Mouse (Mus musculus) midbrain, embryonic 16.5 days (tissue): Measurements from ENCODE around the gene Dclk1. TPM values are rescaled to one million over a fixed set of nuclear protein-coding genes. Genes with fewer than 3 reads are reported as not detected.
A peak's percentile ranks its signal among the peaks of the same experiment; 100 is the strongest.

Source experiments
- ATAC-seq: fragments of 200-750 bp; cut with Nextera tagmentation; 2 replicates; pipeline ENCODE4 v1.8.0; 2017; ENCODE audit warnings: moderate TSS enrichment
- H3K27ac ChIP-seq: fragments of 300-500 bp; sonication (generic); 2 replicates; pipeline ENCODE4 v1.5.1; 2014; ENCODE audit warnings: mild to moderate bottlenecking, low read length, mixed read lengths
- H3K27me3 ChIP-seq: fragments of 300-500 bp; sonication (generic); 2 replicates; pipeline ENCODE4 v1.6.1; 2014; ENCODE audit warnings: low read depth, low read length, mixed read lengths; ENCODE audit not compliant: control insufficient read depth, insufficient read depth
- H3K36me3 ChIP-seq: fragments of 300-500 bp; sonication (generic); 2 replicates; pipeline ENCODE4 v1.6.1; 2014; ENCODE audit warnings: mild to moderate bottlenecking, low read length, moderate library complexity, mixed read lengths; ENCODE audit not compliant: control insufficient read depth, insufficient read depth
- H3K4me1 ChIP-seq: fragments of 300-500 bp; sonication (generic); 2 replicates; pipeline ENCODE4 v1.6.1; 2014; ENCODE audit warnings: mild to moderate bottlenecking, low read length, mixed read lengths; ENCODE audit not compliant: control insufficient read depth, insufficient read depth
- H3K4me2 ChIP-seq: fragments of 300-500 bp; sonication (generic); 2 replicates; pipeline ENCODE4 v1.6.1; 2014; ENCODE audit warnings: mild to moderate bottlenecking, low read length, mixed read lengths
- H3K4me3 ChIP-seq: fragments of 300-500 bp; sonication (generic); 2 replicates; pipeline ENCODE4 v1.5.1; 2014; ENCODE audit warnings: low read depth, mild to moderate bottlenecking, low read length, moderate library complexity, mixed read lengths
- H3K9ac ChIP-seq: fragments of 300-500 bp; sonication (generic); 2 replicates; pipeline ENCODE4 v1.6.1; 2014; ENCODE audit warnings: low read depth, low read length, mixed read lengths
- H3K9me3 ChIP-seq: fragments of 300-500 bp; sonication (generic); replicated peaks from 2 replicates; pipeline ENCODE4 v1.6.1; 2014; ENCODE audit warnings: mild to moderate bottlenecking, low read length, mixed read lengths; ENCODE audit not compliant: control insufficient read depth, poor library complexity, severe bottlenecking
- WGBS: fragments of 180-500 bp; shearing (Covaris S2); extraction: QIAGEN DNeasy Blood & Tissue Kit; methylation state at CpG from one replicate; pipeline ENCODE4 v1.1.7; 2014; 5-methylcytosine and 5-hydroxymethylcytosine counted together
- polyA plus RNA-seq: library from polyadenylated mRNA; unstranded; fragments of >200 nt; fragmentation: Nextera tagmentation; extraction: Ambion mirVana; gene quantifications from 2 replicates; pipeline ENCODE4 v1.2.1, GENCODE M21; 2015

The Dclk1 gene
- polyA plus RNA-seq, 1 experiment from 2014 or later = 293 TPM

DNA sequence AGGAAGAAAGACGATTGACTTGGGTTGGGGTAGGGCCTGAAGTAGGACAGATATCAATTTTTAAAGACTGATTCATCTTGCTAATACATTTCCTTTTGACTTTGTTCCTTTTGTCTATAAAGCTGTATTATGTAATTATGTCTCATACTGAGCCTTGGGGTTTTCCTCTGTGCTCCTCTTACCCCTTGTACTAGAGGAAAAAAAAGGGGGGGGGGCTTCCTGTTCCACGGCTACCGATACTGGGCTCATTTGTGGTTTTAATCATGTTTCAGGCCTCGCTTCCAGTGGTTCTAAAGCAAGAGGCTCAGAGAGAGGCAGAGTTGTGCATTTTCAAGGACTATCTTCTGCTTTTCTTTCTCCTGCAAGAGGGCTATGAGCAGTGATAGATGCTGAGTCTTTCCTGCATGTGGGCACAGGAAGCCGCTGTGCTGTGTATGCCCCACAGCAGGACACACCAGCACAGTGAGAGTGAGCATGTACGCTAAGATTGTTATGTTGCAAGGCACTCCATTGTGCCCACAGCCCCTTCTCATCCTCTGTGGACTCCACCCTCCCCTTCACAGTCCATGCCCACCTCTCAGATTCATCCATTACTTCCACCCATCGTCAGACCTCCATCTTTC lies 196.8 kb downstream of the Dclk1 start:
- Histone ChIP-seq H3K4me2 (no peak overlapping the region), H3K27ac (no peak overlapping the region), H3K27me3 (no peaks in the 10 kb centered on the region), H3K4me3 (no peak overlapping the region), H3K9me3 (no peaks in the 10 kb centered on the region), H3K36me3 (no peaks in the 10 kb centered on the region), H3K9ac (no peak overlapping the region), H3K4me1 (peaks cover 20% of the 10 kb centered on the region)
- ATAC-seq = peak; percentile 30; the same call in 1 of the 2 replicates
- WGBS = 71% methylated on average over 7 of the region's 7 CpGs

DNA sequence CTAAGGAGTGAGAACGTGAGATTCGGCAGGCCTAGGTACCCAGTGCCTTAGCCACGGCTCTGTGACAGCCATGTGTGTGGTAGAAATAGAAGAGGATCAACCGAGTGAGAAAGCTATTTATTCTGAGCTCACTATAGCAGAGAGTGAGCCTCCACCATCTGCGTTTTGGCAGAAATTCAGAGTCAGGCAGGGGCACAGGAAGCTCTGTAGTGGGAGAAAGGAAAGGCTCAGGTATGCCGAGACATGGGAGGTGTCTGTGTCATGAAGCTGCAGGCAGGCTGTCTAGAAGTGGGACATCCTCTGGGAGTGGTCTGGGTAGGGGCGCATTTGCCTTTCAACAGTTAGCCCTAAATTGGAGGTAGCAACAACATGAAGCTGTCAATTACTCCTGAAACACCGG lies 198.2 kb downstream of the Dclk1 start:
- Histone ChIP-seq H3K4me2 (no peak overlapping the region), H3K27me3 (no peaks in the 10 kb centered on the region), H3K9me3 (no peaks in the 10 kb centered on the region), H3K36me3 (no peaks in the 10 kb centered on the region), H3K4me3 (no peak overlapping the region), H3K4me1 (peaks cover 12% of the 10 kb centered on the region), H3K9ac (no peak overlapping the region), H3K27ac (peak overlapping the region; percentile 67)
- 65% methylated on average over 8 of the region's 8 CpGs for WGBS
- peak; percentile 6; the same call in 1 of the 2 replicates for ATAC-seq

GRCm38 (mm10) chr3:55442012-55442645 lies 200.0 kb downstream of the Dclk1 start:
- ATAC-seq = no peak
- H3K27ac ChIP-seq = no peak overlapping the region
- whole genome bisulfite sequencing = 80% methylated on average over 11 of the region's 11 CpGs

DNA sequence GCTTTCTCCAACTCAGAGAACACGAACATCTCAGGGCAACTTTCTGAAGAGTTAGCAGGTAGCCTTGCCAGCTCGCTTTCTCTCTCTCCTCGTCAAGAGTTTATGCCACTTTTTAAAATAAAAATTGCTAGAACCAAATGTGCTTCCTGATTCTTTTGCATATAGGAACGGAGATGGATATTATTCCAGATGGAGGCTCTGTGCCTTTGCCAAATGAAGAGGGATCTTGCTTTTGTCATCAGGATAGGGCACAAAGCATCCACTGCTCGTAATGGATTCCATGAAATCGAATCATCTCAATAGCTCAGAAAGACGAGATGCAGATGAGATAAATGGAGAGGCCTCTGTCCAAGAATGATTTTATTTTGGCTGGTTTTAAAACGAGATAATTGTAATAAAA lies 201.1 kb downstream of the Dclk1 start:
- no peak overlapping the region for H3K4me3 ChIP-seq
- H3K4me1 ChIP-seq = peaks cover 12% of the 10 kb centered on the region
- H3K9ac ChIP-seq = no peak overlapping the region
- H3K36me3 ChIP-seq = no peaks in the 10 kb centered on the region
- 90% methylated on average over 8 of the region's 8 CpGs for WGBS
- H3K9me3 ChIP-seq = no peaks in the 10 kb centered on the region
- ATAC-seq = no peak
- H3K4me2 ChIP-seq = no peak overlapping the region
- H3K27ac ChIP-seq = no peak overlapping the region
- H3K27me3 ChIP-seq = no peaks in the 10 kb centered on the region

More at GRCm38 (mm10) chr3:55442012-55442645, 200.0 kb downstream of the Dclk1 start:
- H3K9ac ChIP-seq = no peak overlapping the region
- H3K4me3 ChIP-seq = no peak overlapping the region
- peaks cover 12% of the 10 kb centered on the region for H3K4me1 ChIP-seq
- no peaks in the 10 kb centered on the region for H3K9me3 ChIP-seq
- no peaks in the 10 kb centered on the region for H3K36me3 ChIP-seq
- no peaks in the 10 kb centered on the region for H3K27me3 ChIP-seq
- no peak overlapping the region for H3K4me2 ChIP-seq

- no peaks in the 10 kb centered on the region for H3K9me3 ChIP-seq
- H3K27ac ChIP-seq = no peak overlapping the region
- H3K4me2 ChIP-seq = no peak overlapping the region
- no peaks in the 10 kb centered on the region for H3K27me3 ChIP-seq
- no peak for ATAC-seq
- peaks cover 12% of the 10 kb centered on the region for H3K4me1 ChIP-seq
- WGBS = 94% methylated on average over 2 of the region's 2 CpGs
- H3K36me3 ChIP-seq = no peaks in the 10 kb centered on the region
- no peak overlapping the region for H3K4me3 ChIP-seq
- H3K9ac ChIP-seq = no peak overlapping the region
Measured at GRCm38 (mm10) chr3:55443725-55444124, 201.6 kb downstream of the Dclk1 start.

GRCm38 (mm10) chr3:55446681-55447080 lies 204.5 kb downstream of the Dclk1 start:
- Histone ChIP-seq H3K4me1 (no peaks in the 10 kb centered on the region), H3K36me3 (peaks cover 3% of the 10 kb centered on the region; the same call in 1 of the 2 replicates), H3K4me3 (no peak overlapping the region), H3K27ac (no peak overlapping the region), H3K27me3 (no peaks in the 10 kb centered on the region), H3K9ac (no peak overlapping the region), H3K9me3 (no peaks in the 10 kb centered on the region), H3K4me2 (no peak overlapping the region)
- no peak for ATAC-seq
- 94% methylated on average over 7 of the region's 7 CpGs for WGBS

GRCm38 (mm10) chr3:55447486-55448460 lies 205.6 kb downstream of the Dclk1 start:
- Histone ChIP-seq H3K27me3 (no peaks in the 10 kb centered on the region), H3K4me3 (no peak overlapping the region), H3K9ac (no peak overlapping the region), H3K9me3 (no peaks in the 10 kb centered on the region), H3K27ac (peak overlapping the region; percentile 53), H3K4me1 (no peaks in the 10 kb centered on the region), H3K4me2 (no peak overlapping the region), H3K36me3 (peaks cover 3% of the 10 kb centered on the region; the same call in 1 of the 2 replicates)
- WGBS = 76% methylated on average over 5 of the region's 5 CpGs
- peak; percentile 85 for ATAC-seq

DNA sequence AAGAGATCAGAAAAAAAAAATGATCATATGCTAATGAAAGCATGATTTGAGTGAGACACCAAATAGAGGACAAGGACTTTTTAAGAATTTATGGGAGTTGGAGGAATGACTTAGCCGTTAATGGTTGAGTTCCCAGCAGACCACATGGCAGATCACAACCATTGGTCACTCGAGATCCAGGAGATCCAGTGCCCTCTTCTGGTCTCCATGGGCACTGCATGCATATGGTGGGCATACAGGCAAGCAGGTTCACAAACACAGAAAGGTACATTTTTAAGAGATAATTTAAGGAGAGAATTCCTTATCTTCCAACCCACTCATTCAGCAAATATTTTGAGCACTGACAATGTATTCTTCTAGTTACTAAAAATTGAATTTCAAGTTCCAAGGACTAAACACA lies 207.0 kb downstream of the Dclk1 start:
- Histone ChIP-seq H3K4me2 (no peak overlapping the region), H3K9ac (no peak overlapping the region), H3K4me1 (no peaks in the 10 kb centered on the region), H3K27me3 (no peaks in the 10 kb centered on the region), H3K27ac (no peak overlapping the region), H3K36me3 (peaks cover 3% of the 10 kb centered on the region; the same call in 1 of the 2 replicates), H3K9me3 (no peaks in the 10 kb centered on the region), H3K4me3 (no peak overlapping the region)
- ATAC-seq = no peak
- 92% methylated on average over 2 of the region's 2 CpGs for WGBS
